Mouse (Mus musculus) brown adipose tissue, adult 24 weeks (tissue): ENCODE results near the gene Mrto4. TPM values are rescaled to one million over a fixed set of nuclear protein-coding genes. Genes with fewer than 3 reads are reported as not detected.

Experiments
- H3K27ac ChIP-seq: fragments of 200-500 bp; replicated peaks from 2 replicates; pipeline ENCODE4 v1.5.1; 2012; ENCODE audit warnings: low read depth, mild to moderate bottlenecking, low read length
- H3K4me1 ChIP-seq: fragments of 200-500 bp; 2 replicates; pipeline ENCODE4 v1.6.1; 2012; ENCODE audit warnings: low read length, mixed read lengths; ENCODE audit not compliant: control insufficient read depth, insufficient read depth, insufficient read length
- H3K4me3 ChIP-seq: fragments of 200-500 bp; 2 replicates; pipeline ENCODE4 v1.5.1; 2012; ENCODE audit warnings: low read depth, mild to moderate bottlenecking, low read length, moderate library complexity; ENCODE audit not compliant: insufficient read depth
- polyA plus RNA-seq: library from polyadenylated mRNA; stranded (reverse); fragments of >200 nt; gene quantifications from 2 replicates; pipeline ENCODE4 v1.2.4, GENCODE M21; 2012; ENCODE audit not compliant: missing spikeins, insufficient read depth, insufficient read length

Mrto4 gene
- polyA plus RNA-seq, 1 experiment, result 22.2 TPM

DNA sequence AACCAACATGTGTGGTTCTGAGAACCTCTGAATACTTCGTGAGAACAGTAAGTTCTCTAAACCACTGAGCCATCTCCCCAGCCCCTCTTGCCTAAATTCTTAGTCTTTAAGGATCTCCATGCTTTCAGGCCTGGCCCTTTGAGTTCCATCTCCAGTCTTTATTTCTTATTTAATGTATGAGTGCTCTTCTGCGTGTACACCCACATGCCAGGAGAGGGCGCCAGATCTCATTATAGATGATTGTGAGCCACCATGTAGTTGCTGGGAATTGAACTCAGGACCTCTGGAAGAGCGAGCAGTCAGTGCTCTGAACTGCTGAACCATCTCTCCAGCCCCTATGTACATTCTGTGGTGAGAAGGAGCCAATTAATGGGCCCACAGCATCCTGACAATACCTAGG is 39.7 kb downstream of the Mrto4 start:
- H3K4me3 ChIP-seq, result no peak overlapping the region
- H3K4me1 ChIP-seq, result peaks cover 10% of the 10 kb centered on the region
- no peak overlapping the region for H3K27ac ChIP-seq

DNA sequence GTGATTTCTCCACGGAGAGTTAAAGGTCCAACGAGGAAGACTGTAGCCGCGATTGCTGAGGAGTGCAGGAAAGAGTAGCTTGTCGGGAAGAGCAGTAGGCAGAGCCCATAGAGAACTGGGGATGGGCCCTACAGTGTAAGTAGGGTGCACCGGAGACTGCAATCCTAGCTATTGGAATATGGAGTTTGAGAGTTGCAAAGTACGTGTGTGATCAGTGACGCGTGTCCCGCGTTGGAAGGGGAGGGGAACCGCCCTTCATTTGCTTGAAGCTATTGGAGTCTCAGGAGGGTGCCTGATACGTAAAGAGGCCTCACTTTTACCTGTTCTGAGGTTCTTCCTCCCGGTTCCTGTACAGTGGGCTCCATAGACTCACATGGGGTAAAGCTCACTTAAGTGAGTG is 40.7 kb downstream of the Mrto4 start:
- H3K4me1 ChIP-seq, result peaks cover 10% of the 10 kb centered on the region
- H3K27ac ChIP-seq, result no peak overlapping the region
- peak overlapping the region; percentile 96 for H3K4me3 ChIP-seq

GRCm38 (mm10) chr4:139310899-139311701 is 41.3 kb downstream of the Mrto4 start:
- Histone ChIP-seq H3K4me3 (peak overlapping the region; percentile 96), H3K27ac (0 out of 2 replicates have a peak overlapping the region, but pooled peaks have one; percentile 25), H3K4me1 (peaks cover 10% of the 10 kb centered on the region)

- H3K27ac ChIP-seq, result 0 out of 2 replicates have a peak within 1 kb of the TSS, but pooled peaks have one; percentile 25
- peaks cover 10% of the 10 kb centered on the region for H3K4me1 ChIP-seq
- H3K4me3 ChIP-seq, result peak within 1 kb of the TSS; percentile 96
Measured at GRCm38 (mm10) chr4:139310171-139310898, 42.0 kb downstream of the Mrto4 start, which contains the start of the genes Pqlc2 and Akr7a5. Gene Pqlc2 (minus strand): TSS chr4:139310708. Gene Akr7a5 (plus strand): TSS chr4:139310744.

DNA sequence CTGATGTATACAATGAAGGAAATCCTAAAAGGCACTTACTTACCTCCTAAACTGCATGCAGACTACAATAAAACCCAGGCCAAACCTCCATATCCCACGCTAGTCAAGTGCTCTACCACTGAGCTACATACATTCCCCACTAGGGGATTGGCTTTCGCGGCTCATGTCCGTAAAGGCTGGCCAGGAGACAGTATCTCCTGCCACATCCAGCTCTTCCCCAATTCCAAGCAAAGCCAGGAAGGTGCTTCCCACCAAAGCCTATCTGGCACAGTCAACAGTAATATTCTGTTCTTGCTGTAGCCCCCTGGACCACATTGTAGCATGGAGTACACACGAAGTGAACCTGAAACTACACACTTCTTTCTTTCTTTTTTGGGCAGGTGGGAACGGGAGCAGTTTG is 42.7 kb downstream of the Mrto4 start:
- Histone ChIP-seq H3K27ac (no peak overlapping the region), H3K4me3 (peak overlapping the region; percentile 96), H3K4me1 (peaks cover 10% of the 10 kb centered on the region)

DNA sequence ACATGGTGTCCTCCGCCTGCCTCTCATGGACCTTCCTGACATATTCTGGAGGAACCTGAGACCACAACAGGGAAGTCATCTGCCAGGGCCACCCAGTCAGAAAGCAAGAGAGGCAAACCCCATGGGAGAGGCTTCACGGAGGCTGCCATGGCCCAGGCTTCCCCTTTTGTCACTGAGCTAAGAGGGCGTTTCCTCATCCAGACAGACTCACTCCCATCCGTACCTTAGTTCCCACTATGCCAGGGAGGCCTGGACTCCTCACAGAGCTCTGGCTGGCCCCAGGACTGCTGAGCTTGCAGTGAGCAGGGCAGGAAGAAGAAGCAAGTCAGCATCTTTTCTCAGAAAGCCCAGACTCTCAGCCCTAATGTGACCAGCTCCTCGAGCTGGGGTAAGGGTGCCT is 44.5 kb downstream of the Mrto4 start:
- Histone ChIP-seq H3K27ac (no peak overlapping the region), H3K4me1 (peaks cover 10% of the 10 kb centered on the region), H3K4me3 (no peak overlapping the region)

GRCm38 (mm10) chr4:139305521-139305920 is 46.9 kb downstream of the Mrto4 start:
- Histone ChIP-seq H3K4me1 (peaks cover 5% of the 10 kb centered on the region), H3K4me3 (no peak overlapping the region), H3K27ac (no peak overlapping the region)

GRCm38 (mm10) chr4:139302241-139302640 is 50.1 kb downstream of the Mrto4 start:
- Histone ChIP-seq H3K4me1 (peaks cover 11% of the 10 kb centered on the region), H3K27ac (no peak overlapping the region), H3K4me3 (no peak overlapping the region)

DNA sequence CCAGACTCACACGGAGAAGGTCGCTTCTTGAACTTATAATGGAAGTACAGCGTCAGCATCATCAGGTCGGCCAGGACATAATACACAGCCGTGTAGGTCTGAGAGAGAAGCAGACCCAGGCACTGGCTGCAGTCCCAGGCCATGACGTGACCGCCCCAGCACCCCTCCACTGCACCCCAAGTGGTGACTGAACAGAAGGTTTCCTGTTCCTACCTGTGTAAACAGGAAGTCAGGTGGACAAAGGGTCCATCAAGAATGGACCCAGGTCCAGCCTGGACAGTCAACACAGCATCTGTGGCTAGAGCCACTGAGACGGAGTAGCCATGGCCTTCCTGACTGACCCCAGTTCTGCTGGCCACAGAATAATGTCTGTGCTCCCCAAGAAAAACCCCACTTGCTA is 50.6 kb downstream of the Mrto4 start:
- H3K27ac ChIP-seq, result no peak overlapping the region
- H3K4me3 ChIP-seq, result no peak overlapping the region
- peaks cover 11% of the 10 kb centered on the region for H3K4me1 ChIP-seq

GRCm38 (mm10) chr4:139298671-139299366 is 53.6 kb downstream of the Mrto4 start:
- H3K4me3 ChIP-seq, result no peak overlapping the region
- H3K27ac ChIP-seq, result no peak overlapping the region
- peaks cover 11% of the 10 kb centered on the region for H3K4me1 ChIP-seq

DNA sequence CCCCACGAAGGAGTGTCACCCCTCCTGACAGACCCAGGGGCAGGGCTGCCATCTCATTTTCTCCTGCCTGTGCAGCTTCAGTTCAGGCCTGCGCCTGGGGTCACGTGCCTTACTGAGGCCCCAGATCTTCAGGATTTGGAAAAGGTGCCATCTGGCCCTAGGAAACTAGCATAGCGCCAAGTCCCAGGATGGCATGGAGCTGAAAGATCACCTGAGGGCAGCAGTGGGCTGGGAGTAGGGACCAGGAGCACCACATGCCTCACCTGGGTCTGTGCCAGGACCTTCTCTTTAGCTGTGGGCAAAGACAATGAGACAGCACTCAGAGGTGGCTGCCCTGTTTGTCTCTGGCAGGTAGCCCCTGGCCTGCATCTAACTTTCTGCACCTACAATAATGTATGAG is 54.8 kb downstream of the Mrto4 start:
- Histone ChIP-seq H3K4me1 (peaks cover 11% of the 10 kb centered on the region), H3K4me3 (no peak overlapping the region), H3K27ac (no peak overlapping the region)

Other genes with a start within 250 kb of the Mrto4 start
- 1,161 and 1,254 TPM in 2 replicates for gene Minos1, start 221.5 kb downstream of the Mrto4 start, polyA plus RNA-seq
- gene Capzb, start 159.7 kb downstream of the Mrto4 start, polyA plus RNA-seq, result 154 and 166 TPM in 2 replicates
- gene Pqlc2, start 41.9 kb downstream of the Mrto4 start, polyA plus RNA-seq, result 4.5 TPM in 2 replicates
- 48.3 and 52.7 TPM in 2 replicates for gene Akr7a5, start 41.8 kb downstream of the Mrto4 start, polyA plus RNA-seq
- gene Emc1, start within 50 bp of the Mrto4 start, polyA plus RNA-seq, result 14.1 and 14.7 TPM in 2 replicates
- gene Ubr4, start within 50 bp of the Mrto4 start, polyA plus RNA-seq, result 32.5 and 43.2 TPM in 2 replicates
- gene Iffo2, start 178.0 kb upstream of the Mrto4 start, polyA plus RNA-seq, result 8.0 and 10.7 TPM in 2 replicates